Mouse (Mus musculus): Measurements from ENCODE around the gene Peg3. TPM values are rescaled to one million over a fixed set of nuclear protein-coding genes. Genes with fewer than 3 reads are reported as not detected.
"Not testable (repeated sequence)": the region's sequence is repeated elsewhere in the genome, so short reads cannot be mapped to it uniquely, and the experiment has no call there.

Gene Peg3
- 1 to 10 TPM; 5.3 to 8.0 TPM for total RNA-seq (2021)
- long read RNA-seq, experiment 1, partial matches to known transcripts: 0 of 2 reads
- long read RNA-seq, experiment 1, other reads (novel, unspliced or antisense): 2 of 2 reads
- long read RNA-seq, experiment 2, partial matches to known transcripts: 0 of 3 reads
- long read RNA-seq, experiment 2, other reads (novel, unspliced or antisense): 3 of 3 reads

- peak within 1 kb of the TSS; percentile 95 for H3K27ac ChIP-seq
- intact Hi-C loops (cut with DNase I): loop anchor here (2.0 to 5.0 kb wide), 2 partner anchors 97 to 189 kb away; no protein-coding TSS in a partner anchor
- peak; percentile 86 for DNase-seq
- H3K4me3 ChIP-seq: peak within 1 kb of the TSS; percentile 81
- TF ChIP-seq CTCF (IDR thresholded peaks at IDR 0.05): peak; percentile 33; the same call in 1 of the 2 replicates
Observed at GRCm38 (mm10) chr7:6730241-6730640, at the start of gene Peg3, which contains the start of gene Usp29. Gene Peg3, minus strand, starts transcription at chr7:6730431. Gene Usp29, plus strand, starts transcription at chr7:6730578.

- intact Hi-C loops (cut with DNase I): no loop called here
- TF ChIP-seq CTCF (IDR thresholded peaks at IDR 0.05): no peak
- no peak for DNase-seq
- Histone ChIP-seq H3K27ac (no peak overlapping the region), H3K4me3 (no peak overlapping the region)
Observed at GRCm38 (mm10) chr7:6779172-6779571, 48.9 kb upstream of the Peg3 start.

DNA sequence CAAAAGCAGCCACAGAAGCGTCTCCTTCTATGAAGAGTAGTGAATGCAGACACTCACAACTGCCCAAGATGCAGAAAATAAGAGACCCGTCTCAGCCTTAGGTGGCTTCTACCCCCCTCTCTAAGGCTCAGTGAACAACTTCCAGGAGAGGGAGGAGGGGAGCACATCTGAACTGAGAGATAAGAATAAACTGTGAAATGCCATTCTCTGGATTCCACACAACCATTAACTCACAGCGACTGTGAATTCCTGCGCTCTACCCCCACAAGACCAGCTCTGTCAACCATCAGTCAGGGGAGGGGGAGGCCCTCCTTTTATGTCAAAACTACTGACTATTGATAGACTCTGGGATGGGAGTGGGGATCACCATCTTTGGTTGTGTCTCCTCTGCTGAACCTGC, 47.5 kb upstream of the Peg3 start:
- DNase-seq: no peak
- no peak for TF ChIP-seq CTCF (IDR thresholded peaks at IDR 0.05)
- Histone ChIP-seq H3K4me3 (no peak overlapping the region), H3K27ac (no peak overlapping the region)
- intact Hi-C loops (cut with DNase I): no loop called here

DNA sequence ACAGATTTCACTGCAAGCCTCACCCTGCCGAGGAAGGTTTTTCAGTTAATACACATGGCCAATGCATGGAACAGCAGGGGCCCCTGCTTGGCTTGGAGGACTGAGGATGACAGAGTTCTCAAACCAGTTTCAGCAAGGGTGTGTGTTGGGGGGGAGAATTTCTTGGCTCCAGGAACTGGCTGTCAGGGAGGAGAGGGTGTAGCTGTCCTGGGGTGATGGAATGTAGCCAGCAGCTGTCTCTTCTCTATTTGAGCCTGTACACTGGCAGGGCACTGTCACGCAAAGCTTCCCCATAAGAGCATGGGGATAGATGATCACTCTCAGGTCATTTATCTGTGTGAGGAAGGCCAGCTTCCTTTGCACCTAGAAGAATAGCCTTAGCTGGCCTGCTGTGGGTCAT, 46.9 kb upstream of the Peg3 start:
- H3K4me3 ChIP-seq: no peak overlapping the region
- intact Hi-C loops (cut with DNase I): no loop called here

GRCm38 (mm10) chr7:6776314-6777059, 46.3 kb upstream of the Peg3 start:
- H3K27ac ChIP-seq: no peak overlapping the region
- H3K4me3 ChIP-seq: no peak overlapping the region
- DNase-seq: no peak
- intact Hi-C loops (cut with DNase I): no loop called here
- TF ChIP-seq CTCF (IDR thresholded peaks at IDR 0.05): no peak

More for the DNA sequence above, 46.9 kb upstream of the Peg3 start:
- TF ChIP-seq CTCF (IDR thresholded peaks at IDR 0.05): no peak
- peak; percentile 37 for DNase-seq
- H3K27ac ChIP-seq: no peak overlapping the region

DNA sequence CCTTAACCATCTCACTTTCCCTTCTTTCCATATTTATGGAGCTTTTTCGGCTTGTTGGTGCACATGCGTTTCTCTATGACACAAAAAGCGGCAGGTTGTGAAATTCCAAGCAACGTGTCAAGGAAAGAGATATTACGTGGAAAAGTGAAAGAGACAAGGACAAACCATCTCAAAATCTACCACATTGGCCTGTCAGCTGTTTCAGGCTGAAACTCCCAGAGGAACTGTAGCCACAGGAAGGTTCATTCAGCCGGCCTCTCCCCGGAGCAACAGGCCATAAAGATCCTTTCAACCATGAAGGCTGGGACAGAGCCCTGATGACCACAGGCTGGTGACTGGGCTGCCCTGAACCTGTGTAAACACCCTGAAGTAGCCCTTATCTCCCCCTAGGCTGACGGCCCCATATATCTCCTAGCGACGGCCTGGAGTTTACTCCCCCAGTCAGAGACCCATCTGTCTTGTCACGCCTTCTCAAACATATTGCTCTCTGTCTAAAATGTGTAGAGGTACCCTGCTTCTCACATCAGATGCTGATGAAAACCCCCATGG, 43.7 kb upstream of the Peg3 start:
- DNase-seq; intact Hi-C loops (cut with DNase I); H3K4me3 ChIP-seq; H3K27ac ChIP-seq: not testable (repeated sequence)

DNA sequence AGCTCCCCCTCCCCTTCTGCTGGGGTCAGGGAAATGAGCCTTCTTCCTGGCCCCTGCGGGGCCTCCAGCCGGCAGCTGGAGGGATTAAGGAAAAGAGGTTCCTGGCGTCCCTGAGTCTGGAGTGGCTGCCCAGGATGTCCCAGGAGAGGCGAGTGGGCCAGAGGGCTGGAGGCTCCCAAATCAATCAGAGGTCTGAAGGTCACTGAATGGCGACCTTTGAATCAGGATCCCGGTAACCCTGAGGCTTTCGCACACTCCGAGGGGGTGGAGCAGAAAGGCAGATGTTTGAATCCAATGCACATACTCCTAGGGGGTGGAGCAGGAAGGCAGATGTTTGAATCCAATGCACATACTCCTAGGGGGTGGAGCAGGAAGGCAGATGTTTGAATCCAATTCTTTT, 40.1 kb upstream of the Peg3 start:
- no peak for TF ChIP-seq CTCF (IDR thresholded peaks at IDR 0.05)
- intact Hi-C loops (cut with DNase I): no loop called here
- Histone ChIP-seq H3K27ac (no peak overlapping the region), H3K4me3 (no peak overlapping the region)
- peak; percentile 52 for DNase-seq

DNA sequence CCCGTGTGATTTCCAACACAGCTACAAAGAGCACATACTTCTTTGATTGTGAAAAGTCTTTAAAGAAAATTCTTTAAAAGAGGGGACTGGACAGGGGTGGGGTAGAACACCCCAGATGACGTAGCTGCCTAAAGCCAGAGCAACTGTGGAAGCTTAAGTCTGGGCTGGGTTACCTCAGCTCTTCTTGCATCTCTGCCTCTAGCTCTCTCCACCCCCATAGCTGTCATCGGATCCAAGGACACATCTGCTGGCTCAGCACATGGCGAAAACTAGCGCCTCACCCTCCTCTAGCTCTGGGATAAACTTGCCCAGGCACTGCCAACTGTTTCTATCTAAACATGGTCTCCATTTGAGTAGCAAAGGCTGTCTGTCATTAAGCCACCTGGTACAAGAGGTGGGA, 35.0 kb upstream of the Peg3 start:
- H3K27ac ChIP-seq: peak overlapping the region; percentile 24; the same call in 1 of the 2 replicates
- peak overlapping the region; percentile 23 for H3K4me3 ChIP-seq
- peak; percentile 67 for DNase-seq
- intact Hi-C loops (cut with DNase I): no loop called here
- TF ChIP-seq CTCF (IDR thresholded peaks at IDR 0.05): no peak

DNA sequence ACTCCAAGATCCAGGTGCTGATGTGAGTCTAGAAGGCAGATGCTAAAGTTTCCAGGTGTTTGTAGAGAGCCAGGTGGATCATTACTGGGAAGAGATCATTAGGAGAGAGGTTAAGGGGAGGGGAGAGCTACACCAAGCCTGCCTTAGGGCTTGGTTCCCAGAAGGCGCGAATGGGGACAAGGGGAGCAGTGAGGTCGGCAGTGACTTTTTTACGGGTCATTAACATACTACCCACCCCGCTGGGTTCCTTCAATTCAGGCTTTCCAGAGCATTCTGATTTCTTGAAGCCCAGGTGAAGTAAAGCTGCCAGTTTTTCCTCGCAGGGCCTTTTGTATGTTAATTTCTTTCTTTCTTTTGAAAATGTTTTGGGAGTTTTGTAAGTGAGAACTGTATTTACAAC, 29.9 kb upstream of the Peg3 start:
- no peak overlapping the region for H3K4me3 ChIP-seq

GRCm38 (mm10) chr7:6759698-6760097, 29.5 kb upstream of the Peg3 start:
- TF ChIP-seq CTCF (IDR thresholded peaks at IDR 0.05): no peak
- DNase-seq: no peak
- intact Hi-C loops (cut with DNase I): no loop called here
- Histone ChIP-seq H3K27ac (no peak overlapping the region), H3K4me3 (no peak overlapping the region)

More for the DNA sequence above, 29.9 kb upstream of the Peg3 start:
- no peak for DNase-seq
- intact Hi-C loops (cut with DNase I): no loop called here
- TF ChIP-seq CTCF (IDR thresholded peaks at IDR 0.05): no peak
- no peak overlapping the region for H3K27ac ChIP-seq

DNA sequence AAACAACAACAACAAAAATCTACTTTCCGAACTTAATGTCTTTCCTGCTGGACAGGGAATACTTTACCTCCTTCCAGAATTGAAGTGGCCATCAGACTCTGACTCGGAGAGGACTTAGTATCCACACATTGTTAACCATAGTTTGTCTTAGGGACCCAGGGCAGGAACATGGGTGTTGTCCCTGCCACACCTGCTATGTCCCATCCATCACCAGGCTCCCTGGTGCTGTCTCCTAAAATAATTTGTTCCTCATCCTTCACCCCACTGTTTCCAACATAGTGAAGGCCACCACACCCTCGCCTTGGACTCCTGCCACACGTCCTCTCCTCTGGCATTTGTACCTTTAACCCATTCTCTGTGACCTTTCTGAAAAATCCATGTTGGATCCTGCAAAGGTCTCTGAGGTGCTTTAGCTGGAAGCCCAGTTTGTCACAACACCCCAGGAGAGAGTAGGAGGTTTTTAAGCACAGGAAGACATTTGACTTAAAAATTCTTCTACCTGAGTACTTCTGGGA, 26.6 kb upstream of the Peg3 start:
- no peak for TF ChIP-seq CTCF (IDR thresholded peaks at IDR 0.05)
- DNase-seq: no peak
- intact Hi-C loops (cut with DNase I): no loop called here
- no peak overlapping the region for H3K4me3 ChIP-seq
- no peak overlapping the region for H3K27ac ChIP-seq

DNA sequence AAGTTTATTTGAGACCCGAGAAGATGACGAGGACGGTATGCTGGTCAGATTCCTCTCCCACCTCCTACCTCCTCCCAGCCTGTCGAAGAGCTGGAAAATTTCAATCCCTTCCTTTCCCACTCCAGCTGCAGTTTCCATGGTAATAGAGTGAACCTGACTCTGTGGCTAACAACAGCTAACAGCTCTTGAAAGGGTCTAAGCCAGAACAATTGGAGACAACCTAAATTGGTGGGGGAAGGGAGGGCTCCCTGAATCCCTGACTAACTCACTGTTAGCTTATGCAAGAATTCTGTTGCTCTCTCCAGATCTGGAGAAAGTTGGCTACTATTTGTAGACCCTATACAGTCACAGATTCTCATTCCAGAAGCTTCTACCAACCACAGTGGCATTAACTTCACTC, 23.2 kb upstream of the Peg3 start:
- TF ChIP-seq CTCF (IDR thresholded peaks at IDR 0.05): no peak
- intact Hi-C loops (cut with DNase I): no loop called here
- DNase-seq: no peak
- Histone ChIP-seq H3K27ac (no peak overlapping the region), H3K4me3 (no peak overlapping the region)

GRCm38 (mm10) chr7:6749196-6749595, 19.0 kb upstream of the Peg3 start:
- peak; percentile 77 for DNase-seq
- no peak for TF ChIP-seq CTCF (IDR thresholded peaks at IDR 0.05)
- no peak overlapping the region for H3K27ac ChIP-seq
- H3K4me3 ChIP-seq: no peak overlapping the region
- intact Hi-C loops (cut with DNase I): no loop called here

Measured in gastrocnemius, adult 2 months (tissue).